Mouse (Mus musculus) retina, postnatal 7 days (tissue): ENCODE measurements around the gene Snrnp27.

Experiments
- DNase-seq: peaks from one replicate; pipeline ENCODE4 v3.0.0-alpha.2; 2012; ENCODE audit warnings: low read depth, low spot score

The Snrnp27 gene

GRCm38 (mm10) chr6:86683872-86684654 is at the start of gene Snrnp27:
Gene Snrnp27 (minus strand): TSS chr6:86684522.
- peak; percentile 83 for DNase-seq

- peak; percentile 98 for DNase-seq
Measured at GRCm38 (mm10) chr6:86733183-86733876, 49.0 kb upstream of the Snrnp27 start, which contains the start of gene Gmcl1. Gene Gmcl1 (minus strand): TSS chr6:86733383.

- DNase-seq: peak; percentile 32
Measured at GRCm38 (mm10) chr6:86732276-86733173, 48.2 kb upstream of the Snrnp27 start.

- no peak for DNase-seq
Measured at GRCm38 (mm10) chr6:86728711-86729110, 44.4 kb upstream of the Snrnp27 start.

GRCm38 (mm10) chr6:86721977-86722376 is 37.7 kb upstream of the Snrnp27 start:
- DNase-seq: no peak

GRCm38 (mm10) chr6:86708072-86708774 is 23.9 kb upstream of the Snrnp27 start:
- DNase-seq: no peak

- DNase-seq: no peak
Measured at GRCm38 (mm10) chr6:86702577-86702976, 18.3 kb upstream of the Snrnp27 start.

GRCm38 (mm10) chr6:86697903-86698302 is 13.6 kb upstream of the Snrnp27 start:
- no peak for DNase-seq

- DNase-seq: no peak
Measured at GRCm38 (mm10) chr6:86696213-86696612, 11.9 kb upstream of the Snrnp27 start.

GRCm38 (mm10) chr6:86694465-86694864 is 10.1 kb upstream of the Snrnp27 start:
- peak; percentile 57 for DNase-seq

GRCm38 (mm10) chr6:86689671-86690070 is 5.3 kb upstream of the Snrnp27 start:
- no peak for DNase-seq

- DNase-seq: no peak
Measured at GRCm38 (mm10) chr6:86686971-86687370, 2.6 kb upstream of the Snrnp27 start.

- no peak for DNase-seq
Measured at GRCm38 (mm10) chr6:86684655-86685011, 311 bp upstream of the Snrnp27 start.

GRCm38 (mm10) chr6:86681289-86681688 is 3.0 kb downstream of the Snrnp27 start:
- no peak for DNase-seq

- no peak for DNase-seq
Measured at GRCm38 (mm10) chr6:86678341-86678740, 6.0 kb downstream of the Snrnp27 start.

GRCm38 (mm10) chr6:86670873-86671272 is 13.4 kb downstream of the Snrnp27 start:
- peak; percentile 77 for DNase-seq

- peak; percentile 99 for DNase-seq
Measured at GRCm38 (mm10) chr6:86669240-86669727, 15.0 kb downstream of the Snrnp27 start.

- no peak for DNase-seq
Measured at GRCm38 (mm10) chr6:86668580-86669239, 15.6 kb downstream of the Snrnp27 start, which contains the start of gene Mxd1. Gene Mxd1 (minus strand): TSS chr6:86669161.

GRCm38 (mm10) chr6:86667061-86667460 is 17.3 kb downstream of the Snrnp27 start:
- no peak for DNase-seq

GRCm38 (mm10) chr6:86665560-86666307 is 18.6 kb downstream of the Snrnp27 start:
- no peak for DNase-seq
